Mouse (Mus musculus) lung, adult 2 months (tissue): ENCODE measurements at regions not wholly inside any gene's neighbourhood (a gene's known extent, or its start where the extent isn't known, plus 50 kb on each side); places are given as distances from the start of the nearest gene placed in this dataset.

Experiments
- CTCF ChIP-seq: fragments of 200-500 bp; IDR thresholded peaks from 2 replicates; pipeline ENCODE4 v1.5.1; 2011; ENCODE audit warnings: mild to moderate bottlenecking, low read length, control low read depth; ENCODE audit not compliant: insufficient read depth
- POLR2A ChIP-seq: fragments of 200-500 bp; IDR thresholded peaks from 2 replicates; pipeline ENCODE4 v1.6.1; 2011; ENCODE audit warnings: low read depth, mild to moderate bottlenecking, control low read depth, low read length, borderline replicate concordance; ENCODE audit errors: extremely low read depth

GRCm38 (mm10) chr16:29904183-29904775 lies 159.9 kb upstream of the Hes1 start:
- TF ChIP-seq CTCF (no peak), POLR2A (no peak)
